In genomic region chr19:44510534-44511175, GRCm38 (mm10) we compare ENCODE assay signal across 10 mouse cellular contexts. TPM values are rescaled to one million over a fixed set of nuclear protein-coding genes. Genes with fewer than 3 reads are reported as not detected.
A peak's percentile ranks its signal among the peaks of the same experiment; 100 is the strongest.
DNase-seq lines count a peak whose midpoint lies in the region; ATAC-seq and TF ChIP-seq lines count a peak whose summit lies in the region.
"Had no signal": no experiment of that assay in that cellular context is flagged by ENCODE, and none has a peak within 500 bp of the region (broad histone marks: within the 10 kb centered on the region; RNA-seq: fewer than 3 reads in every experiment).

No protein-coding gene starts in this region.

- no peak for ATAC-seq in kidney, postnatal 0 days (replicated peaks; ENCODE audit: low FRiP score, low read depth)
- ATAC-seq in embryonic facial prominence, embryonic 13.5 days (ENCODE audit: insufficient number of reproducible peaks, insufficient read depth, low FRiP score, low TSS enrichment, low read depth), result no peak
- no peak for ATAC-seq in limb, embryonic 12.5 days (ENCODE audit: insufficient number of reproducible peaks, insufficient read depth, low FRiP score, low TSS enrichment, low read depth)
- ATAC-seq in stomach, embryonic 16.5 days (ENCODE audit: insufficient read depth, low FRiP score), result no peak

- 6% methylated on average over 12 of the region's 12 CpGs for WGBS in kidney, postnatal 0 days
- 4% methylated on average over 12 of the region's 12 CpGs for WGBS in embryonic facial prominence, embryonic 13.5 days
- WGBS in limb, embryonic 12.5 days, result 4% methylated on average over 12 of the region's 12 CpGs
- WGBS in stomach, embryonic 16.5 days, result 11% methylated on average over 12 of the region's 12 CpGs

- H3K4me3 ChIP-seq in kidney, postnatal 0 days (replicated peaks; ENCODE audit: low read depth, low read length), result peak overlapping the region; percentile 37; the same call in 1 of the 2 replicates
- peak overlapping the region; percentile 47 for H3K4me3 ChIP-seq in embryonic facial prominence, embryonic 13.5 days
- H3K4me3 ChIP-seq in limb, embryonic 12.5 days (replicated peaks), result peak overlapping the region; percentile 51
- peak overlapping the region; percentile 49; the same call in 1 of the 2 replicates for H3K4me3 ChIP-seq in stomach, embryonic 16.5 days (replicated peaks; ENCODE audit: low read length)

- DNase-seq in kidney, postnatal 0 days (ENCODE audit: low spot score), result no peak
- DNase-seq in kidney, postnatal 36 days, result no peak
- no peak for DNase-seq in layer of hippocampus, postnatal 10 days (ENCODE audit: low spot score in 2 of 2)
- no peak for DNase-seq in frontal cortex, postnatal 14 days (ENCODE audit: low spot score in 2 of 2)
- DNase-seq in lung, postnatal 25 days (ENCODE audit: low spot score), result no peak
- DNase-seq: right cerebral cortex, postnatal 4 days had no signal

- H3K4me2 ChIP-seq in kidney, postnatal 0 days (ENCODE audit: low read length), result peak overlapping the region; percentile 84; the same call in 1 of the 2 replicates
- peak overlapping the region; percentile 22; the same call in 1 of the 2 replicates for H3K4me2 ChIP-seq in embryonic facial prominence, embryonic 13.5 days
- H3K4me2 ChIP-seq in limb, embryonic 12.5 days, result peak overlapping the region; percentile 96
- peak overlapping the region; percentile 40; the same call in 1 of the 2 replicates for H3K4me2 ChIP-seq in stomach, embryonic 16.5 days (ENCODE audit: low read depth, low read length)

- no peak for TF ChIP-seq CTCF in kidney, postnatal 0 days (IDR thresholded peaks at IDR 0.05; ENCODE audit: low read depth)

- H3K27me3 ChIP-seq in kidney, postnatal 0 days (ENCODE audit: insufficient read depth, low read length), result peaks cover 8% of the 10 kb centered on the region; the same call in 1 of the 2 replicates
- peaks cover 91% of the 10 kb centered on the region for H3K27me3 ChIP-seq in embryonic facial prominence, embryonic 13.5 days
- H3K27me3 ChIP-seq in limb, embryonic 12.5 days, result peaks cover 87% of the 10 kb centered on the region
- H3K27me3 ChIP-seq in stomach, embryonic 16.5 days (ENCODE audit: control insufficient read depth, insufficient read depth, low read length), result peaks cover 47% of the 10 kb centered on the region

- no peak overlapping the region for H3K27ac ChIP-seq in kidney, postnatal 0 days
- H3K27ac ChIP-seq in embryonic facial prominence, embryonic 13.5 days, result no peak overlapping the region
- no peak overlapping the region for H3K27ac ChIP-seq in limb, embryonic 12.5 days
- H3K27ac ChIP-seq in stomach, embryonic 16.5 days (ENCODE audit: low read length), result no peak overlapping the region
- H3K27ac ChIP-seq: left cerebral cortex, adult 2 months had no signal

- peaks cover 39% of the 10 kb centered on the region for H3K4me1 ChIP-seq in kidney, postnatal 0 days (replicated peaks; ENCODE audit: insufficient read depth, low read length)
- peaks cover 30% of the 10 kb centered on the region for H3K4me1 ChIP-seq in embryonic facial prominence, embryonic 13.5 days
- H3K4me1 ChIP-seq in limb, embryonic 12.5 days (replicated peaks), result peaks cover 27% of the 10 kb centered on the region
- peaks cover 17% of the 10 kb centered on the region for H3K4me1 ChIP-seq in stomach, embryonic 16.5 days (ENCODE audit: control insufficient read depth, insufficient read depth, low read length)

- H3K9ac ChIP-seq in kidney, postnatal 0 days (ENCODE audit: low read depth, low read length), result no peak overlapping the region
- no peak overlapping the region for H3K9ac ChIP-seq in embryonic facial prominence, embryonic 13.5 days
- 0 out of 2 replicates have a peak overlapping the region, but pooled peaks have one; percentile 12 for H3K9ac ChIP-seq in limb, embryonic 12.5 days (replicated peaks)
- no peak overlapping the region for H3K9ac ChIP-seq in stomach, embryonic 16.5 days (ENCODE audit: low read length)

- no peaks in the 10 kb centered on the region for H3K36me3 ChIP-seq in kidney, postnatal 0 days (ENCODE audit: insufficient read depth, low read length)
- H3K36me3 ChIP-seq in embryonic facial prominence, embryonic 13.5 days, result no peaks in the 10 kb centered on the region
- H3K36me3 ChIP-seq in limb, embryonic 12.5 days, result no peaks in the 10 kb centered on the region
- no peaks in the 10 kb centered on the region for H3K36me3 ChIP-seq in stomach, embryonic 16.5 days (ENCODE audit: control insufficient read depth, insufficient read depth, low read length)

- no peaks in the 10 kb centered on the region for H3K9me3 ChIP-seq in kidney, postnatal 0 days (replicated peaks; ENCODE audit: low read length)
- no peaks in the 10 kb centered on the region for H3K9me3 ChIP-seq in embryonic facial prominence, embryonic 13.5 days
- H3K9me3 ChIP-seq in limb, embryonic 12.5 days, result no peaks in the 10 kb centered on the region
- no peaks in the 10 kb centered on the region for H3K9me3 ChIP-seq in stomach, embryonic 16.5 days (replicated peaks; ENCODE audit: control insufficient read depth, low read length)

RNA-seq across cellular contexts. Expression of gene Wnt8b, which starts 17.4 kb away (rescaled TPM):
- polyA plus RNA-seq in kidney, postnatal 0 days (2015; fragmentation: Nextera tagmentation; extraction: Ambion mirVana), result 0.88 and 1.8 TPM in 2 replicates
- polyA plus RNA-seq in embryonic facial prominence, embryonic 13.5 days (2015; fragmentation: Nextera tagmentation; extraction: Ambion mirVana), result 0.21 and 0.25 TPM in 2 replicates
- polyA plus RNA-seq in limb, embryonic 12.5 days (2016; fragmentation: Nextera tagmentation; extraction: Ambion mirVana), result not detected in 2 replicates
- not detected in 2 replicates for polyA plus RNA-seq in stomach, embryonic 16.5 days (2015; fragmentation: Nextera tagmentation; extraction: Ambion mirVana)
- total RNA-seq in layer of hippocampus, postnatal 10 days (2021), result under 1 TPM; 0.30 to 0.31 TPM
- total RNA-seq: left cerebral cortex, adult 2 months had no signal

RNA-seq across cellular contexts. Expression of gene Sec31b, which starts 35.0 kb away (rescaled TPM):
- 1.0 and 1.2 TPM in 2 replicates for polyA plus RNA-seq in kidney, postnatal 0 days (2015; fragmentation: Nextera tagmentation; extraction: Ambion mirVana)
- 0.29 and 0.49 TPM in 2 replicates for polyA plus RNA-seq in embryonic facial prominence, embryonic 13.5 days (2015; fragmentation: Nextera tagmentation; extraction: Ambion mirVana)
- polyA plus RNA-seq in limb, embryonic 12.5 days (2016; fragmentation: Nextera tagmentation; extraction: Ambion mirVana), result 0.42 and 0.75 TPM in 2 replicates
- polyA plus RNA-seq in stomach, embryonic 16.5 days (2015; fragmentation: Nextera tagmentation; extraction: Ambion mirVana), result 0.75 and 0.92 TPM in 2 replicates
- under 1 TPM; 0.11 to 0.34 TPM for total RNA-seq in layer of hippocampus, postnatal 10 days (2021)

RNA-seq across cellular contexts. Expression of gene Gm20538, which starts 42.0 kb away (rescaled TPM):
- polyA plus RNA-seq in kidney, postnatal 0 days (2015; fragmentation: Nextera tagmentation; extraction: Ambion mirVana), result 1.2 TPM in 1 of 2 replicates, not detected in the other
- not detected in 2 replicates for polyA plus RNA-seq in embryonic facial prominence, embryonic 13.5 days (2015; fragmentation: Nextera tagmentation; extraction: Ambion mirVana)
- not detected in 2 replicates for polyA plus RNA-seq in limb, embryonic 12.5 days (2016; fragmentation: Nextera tagmentation; extraction: Ambion mirVana)
- 0.97 TPM in 1 of 2 replicates, not detected in the other for polyA plus RNA-seq in stomach, embryonic 16.5 days (2015; fragmentation: Nextera tagmentation; extraction: Ambion mirVana)
- not detected for total RNA-seq in layer of hippocampus, postnatal 10 days (2021)
- total RNA-seq: left cerebral cortex, adult 2 months had no signal

RNA-seq across cellular contexts. Expression of gene Ndufb8, which starts 44.6 kb away (rescaled TPM):
- 963 and 1,015 TPM in 2 replicates for polyA plus RNA-seq in kidney, postnatal 0 days (2015; fragmentation: Nextera tagmentation; extraction: Ambion mirVana)
- polyA plus RNA-seq in embryonic facial prominence, embryonic 13.5 days (2015; fragmentation: Nextera tagmentation; extraction: Ambion mirVana), result 485 and 503 TPM in 2 replicates
- polyA plus RNA-seq in limb, embryonic 12.5 days (2016; fragmentation: Nextera tagmentation; extraction: Ambion mirVana), result 499 and 524 TPM in 2 replicates
- polyA plus RNA-seq in stomach, embryonic 16.5 days (2015; fragmentation: Nextera tagmentation; extraction: Ambion mirVana), result 524 and 535 TPM in 2 replicates
- total RNA-seq in layer of hippocampus, postnatal 10 days (2021), result 100 to 1,000 TPM; 371 to 384 TPM

RNA-seq across cellular contexts. Expression of gene Hif1an, which starts 52.0 kb away (rescaled TPM):
- 16.4 and 18.0 TPM in 2 replicates for polyA plus RNA-seq in kidney, postnatal 0 days (2015; fragmentation: Nextera tagmentation; extraction: Ambion mirVana)
- polyA plus RNA-seq in embryonic facial prominence, embryonic 13.5 days (2015; fragmentation: Nextera tagmentation; extraction: Ambion mirVana), result 29.3 and 32.1 TPM in 2 replicates
- polyA plus RNA-seq in limb, embryonic 12.5 days (2016; fragmentation: Nextera tagmentation; extraction: Ambion mirVana), result 46.5 and 47.2 TPM in 2 replicates
- polyA plus RNA-seq in stomach, embryonic 16.5 days (2015; fragmentation: Nextera tagmentation; extraction: Ambion mirVana), result 30.7 and 32.1 TPM in 2 replicates
- total RNA-seq in layer of hippocampus, postnatal 10 days (2021), result 10 to 100 TPM; 30.2 to 33.1 TPM

Comparison
In these comparisons a context has a peak if more than half of its experiments do, and no peak if none do; other contexts are left out.
1. H3K4me2 ChIP-seq: peak in every context shown above with its lines; median percentile 96 in limb, embryonic 12.5 days; 84 in kidney, postnatal 0 days; 40 in stomach, embryonic 16.5 days; 22 in embryonic facial prominence, embryonic 13.5 days.